Mouse (Mus musculus) left cerebral cortex, adult 18-20 months (tissue): ENCODE data around the gene Akr1b8. TPM values are rescaled to one million over a fixed set of nuclear protein-coding genes. Genes with fewer than 3 reads are reported as not detected.
A peak's percentile ranks its signal among the peaks of the same experiment; 100 is the strongest.
"Not testable (repeated sequence)": the region's sequence is repeated elsewhere in the genome, so short reads cannot be mapped to it uniquely, and the experiment has no call there.

ENCODE experiments used
- DNase-seq, 2 experiments: peaks; one replicate each; pipeline ENCODE4 v3.0.0; 2021 to 2022; ENCODE audit warnings: low spot score in 2 of 2, mixed read lengths in 1 of 2
- total RNA-seq, 2 experiments: library from RNA; stranded (reverse); gene quantifications; 2 replicates each; pipeline ENCODE4 v1.2.3; 2021

Gene Akr1b8
- total RNA-seq, 2 experiments from 2014 or later: 0.44 to 0.98 TPM

DNA sequence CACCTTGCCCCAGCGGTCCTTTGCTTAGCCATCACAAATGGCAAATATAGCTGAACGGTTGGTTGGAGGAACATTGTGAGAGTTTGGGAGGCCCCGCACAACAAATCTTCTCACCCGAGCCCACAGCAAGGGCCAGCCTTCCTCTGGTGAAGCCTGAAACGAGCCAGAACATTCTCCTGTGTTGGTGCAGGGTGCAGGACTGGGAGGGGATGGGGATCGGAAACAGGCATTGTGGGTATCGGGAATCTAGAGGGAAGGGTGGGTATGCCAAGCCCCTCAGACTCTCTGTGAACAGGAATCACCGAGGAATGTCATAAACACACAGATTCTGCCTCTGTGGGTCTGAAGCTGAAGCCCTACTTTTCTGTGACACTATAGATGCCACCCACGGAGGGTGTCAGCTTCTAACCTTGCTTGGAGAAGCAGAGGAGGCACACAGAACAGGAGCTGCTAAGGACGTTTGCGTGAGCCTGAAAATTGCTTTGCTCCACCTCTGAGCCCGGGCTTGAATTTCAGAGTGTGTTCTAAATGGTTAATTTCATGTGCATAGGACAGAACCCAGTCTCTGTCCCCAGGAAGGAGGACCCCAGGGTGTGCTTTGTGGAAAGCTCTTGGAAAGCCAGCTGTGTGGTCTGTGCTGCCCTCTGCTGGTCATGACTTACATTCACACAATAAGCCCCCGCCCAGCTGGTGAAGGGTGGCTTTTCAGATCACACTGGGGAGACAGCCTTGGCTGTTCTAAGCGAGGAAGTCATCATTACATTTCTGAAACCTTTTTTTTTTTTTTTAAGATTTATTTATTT, 7.6 kb upstream of the Akr1b8 start:
- peak; percentile 77 to 79 for DNase-seq

- no peak for DNase-seq
Observed at GRCm38 (mm10) chr6:34350037-34350699, 3.8 kb upstream of the Akr1b8 start.

- not testable (repeated sequence) for DNase-seq
Observed at GRCm38 (mm10) chr6:34351481-34351880, 2.4 kb upstream of the Akr1b8 start.

DNA sequence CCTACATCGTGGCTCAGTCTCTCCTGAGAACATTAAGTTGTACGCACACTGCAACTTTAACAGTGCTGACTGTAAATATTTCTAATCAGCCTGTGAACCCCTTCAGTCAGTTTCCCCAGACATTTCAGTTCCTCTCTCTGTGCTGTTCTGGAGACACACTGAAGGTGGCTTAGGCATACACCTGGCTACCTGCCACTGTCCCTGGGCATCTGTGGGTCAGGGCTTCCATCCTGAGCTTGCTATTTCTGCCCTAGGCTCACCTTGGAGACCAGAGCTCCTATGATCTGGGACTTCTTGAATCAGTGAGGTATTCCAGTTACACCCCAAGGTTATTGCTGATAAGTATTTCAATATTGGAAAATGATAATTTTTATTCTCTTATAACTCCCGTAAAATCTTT, 1.5 kb upstream of the Akr1b8 start:
- no peak for DNase-seq

GRCm38 (mm10) chr6:34354354-34355348, 732 bp downstream of the Akr1b8 start:
- DNase-seq: no peak

GRCm38 (mm10) chr6:34355349-34355747, 1.4 kb downstream of the Akr1b8 start:
- DNase-seq: no peak

DNA sequence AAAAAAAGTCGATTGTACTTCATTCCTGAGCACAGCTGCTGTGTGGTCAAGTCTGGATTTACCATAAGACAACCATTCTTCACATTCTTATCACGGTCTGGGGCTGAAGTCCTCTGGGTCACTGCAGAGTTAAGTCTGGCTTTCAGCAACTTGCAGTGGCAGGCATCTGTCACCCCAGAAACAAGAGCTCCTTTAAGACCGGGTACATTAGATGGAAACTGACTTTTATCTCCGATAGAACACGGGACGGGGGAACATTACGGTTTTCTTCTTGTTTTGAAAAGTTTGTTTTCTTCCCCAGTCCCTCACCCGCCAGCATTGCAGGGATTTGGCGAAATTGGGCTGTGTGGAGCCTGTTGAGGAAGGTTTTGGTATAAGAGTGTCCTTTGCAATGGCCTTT, 1.9 kb downstream of the Akr1b8 start:
- no peak for DNase-seq

GRCm38 (mm10) chr6:34364217-34365136, 10.6 kb downstream of the Akr1b8 start:
- DNase-seq: no peak

GRCm38 (mm10) chr6:34367998-34368397, 14.1 kb downstream of the Akr1b8 start:
- DNase-seq: no peak

GRCm38 (mm10) chr6:34370081-34370480, 16.2 kb downstream of the Akr1b8 start:
- no peak for DNase-seq

DNA sequence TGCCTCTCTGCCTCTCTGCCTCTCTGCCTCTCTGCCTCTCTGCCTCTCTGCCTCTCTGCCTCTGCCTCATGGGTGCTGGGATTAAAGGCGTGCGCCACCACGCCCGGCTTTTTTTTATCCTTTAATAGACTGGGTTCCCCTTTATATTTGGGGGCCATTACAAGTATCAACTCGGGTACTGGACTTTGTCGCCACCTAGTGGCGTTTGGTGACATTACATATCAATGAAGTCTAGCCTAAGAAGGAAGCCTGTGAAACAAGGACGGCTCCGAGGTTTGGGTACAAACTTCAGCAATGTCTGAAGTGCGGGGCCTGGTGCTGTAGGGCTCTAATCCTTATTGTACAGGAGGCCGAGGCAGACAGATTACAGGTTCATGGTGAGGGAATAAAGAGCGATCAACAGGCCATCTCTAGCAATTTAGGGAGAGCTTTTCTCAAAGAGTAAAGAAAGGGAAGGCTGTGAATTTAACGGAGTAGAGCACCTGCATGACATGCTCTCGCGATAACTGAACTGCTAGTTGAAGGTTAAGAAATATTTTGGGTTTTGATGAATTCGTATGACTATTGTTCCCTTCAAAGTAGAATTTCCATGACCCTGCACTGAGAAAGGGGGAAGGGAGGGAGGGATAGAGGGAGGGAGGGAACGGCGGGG, 17.9 kb downstream of the Akr1b8 start:
- peak; percentile 77 to 82 for DNase-seq

DNA sequence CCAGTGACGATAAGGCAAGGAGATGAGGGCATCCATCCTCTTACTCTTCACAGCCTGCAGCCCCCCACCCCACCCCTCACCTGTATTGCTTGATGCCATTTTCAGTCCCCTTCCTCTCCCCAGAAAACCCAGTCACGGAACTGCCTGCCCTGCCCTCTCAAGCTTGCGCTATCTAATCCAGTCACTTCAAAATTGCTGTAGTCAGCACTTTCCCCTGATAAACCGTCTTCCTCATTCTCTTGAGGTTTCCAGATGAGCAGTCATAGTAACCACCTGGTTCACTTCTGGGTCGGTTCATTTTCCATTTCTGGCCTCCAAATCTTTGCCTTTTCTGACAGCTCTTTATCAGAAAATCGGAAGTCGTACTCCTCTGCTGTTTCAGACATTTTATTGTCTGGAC, 19.9 kb downstream of the Akr1b8 start:
- DNase-seq: no peak

DNA sequence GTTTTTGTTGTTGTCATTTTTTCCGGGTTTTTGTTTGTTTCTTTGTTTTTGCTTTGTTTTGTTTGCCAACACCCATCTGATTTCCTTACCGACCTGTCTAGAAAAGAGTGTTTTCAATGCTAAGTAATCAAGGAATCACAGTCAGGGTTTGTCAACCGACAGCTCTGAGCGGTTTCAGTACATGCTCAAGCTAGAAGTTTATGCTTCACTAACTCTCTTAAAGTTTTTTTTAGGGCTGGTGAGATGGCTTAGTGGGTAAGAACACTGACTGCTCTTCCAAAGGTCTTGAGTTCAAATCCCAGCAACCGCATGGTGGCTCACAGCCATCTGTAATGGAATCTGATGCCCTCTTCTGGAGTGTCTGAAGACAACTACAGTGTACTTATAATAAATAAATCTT, 22.0 kb downstream of the Akr1b8 start:
- DNase-seq: not testable (repeated sequence)

DNA sequence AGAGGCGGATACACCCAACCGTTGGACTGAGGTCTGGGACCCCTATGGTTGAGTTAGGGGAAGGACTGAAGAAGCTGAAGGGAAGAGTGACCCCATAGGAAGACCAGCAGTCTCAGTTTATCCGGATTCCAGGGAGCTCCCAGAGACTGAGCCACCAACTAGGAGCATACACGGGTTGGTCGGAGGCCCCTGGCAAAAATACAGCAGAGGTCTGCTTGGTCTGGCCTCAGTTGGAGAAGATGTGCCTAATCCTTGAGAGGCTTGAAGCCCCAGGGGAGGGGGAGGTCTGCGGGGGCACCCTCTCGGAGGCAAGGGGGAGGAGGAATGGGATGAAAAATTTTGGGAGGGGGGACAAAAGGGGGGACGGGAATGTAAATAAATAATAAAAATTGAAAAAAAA, 29.5 kb downstream of the Akr1b8 start:
- no peak for DNase-seq

DNA sequence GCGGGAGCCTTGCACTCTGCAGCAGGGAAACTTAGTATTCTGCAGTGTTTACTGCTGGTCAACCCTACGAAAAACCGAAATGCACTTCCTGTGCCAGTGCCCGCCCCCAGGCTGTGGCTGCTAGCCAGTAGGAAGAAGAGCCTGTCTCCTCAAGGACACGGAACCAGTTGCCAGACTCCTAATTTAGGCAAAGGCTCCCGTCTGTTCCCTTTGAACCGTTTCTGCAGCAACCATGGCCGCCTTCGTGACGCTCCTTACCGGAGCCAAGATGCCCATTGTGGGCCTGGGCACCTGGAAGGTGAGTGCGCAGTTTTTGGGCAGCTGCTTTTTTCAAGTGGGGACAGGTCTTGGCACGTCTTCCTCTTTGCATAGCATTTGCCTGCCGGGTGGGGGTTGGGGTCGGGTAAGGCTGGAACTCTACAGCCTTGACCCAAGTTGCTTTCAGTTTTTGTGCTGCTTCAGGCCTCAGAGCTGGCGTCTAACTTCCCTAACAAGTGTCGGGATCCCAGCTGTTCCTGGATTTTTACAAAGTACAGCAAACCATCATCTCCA, 30.3 kb downstream of the Akr1b8 start, which contains the start of gene Akr1b10:
Gene Akr1b10 (plus strand): TSS at position 109 of the 552 bp plus-strand sequence.
- DNase-seq: peak; percentile 73 to 83

GRCm38 (mm10) chr6:34384701-34385370, 30.9 kb downstream of the Akr1b8 start:
- no peak for DNase-seq

- no peak for DNase-seq
Observed at GRCm38 (mm10) chr6:34388420-34389156, 34.7 kb downstream of the Akr1b8 start.

- no peak for DNase-seq
Observed at GRCm38 (mm10) chr6:34395897-34396296, 42.0 kb downstream of the Akr1b8 start.
